Mouse (Mus musculus): ENCODE data around the gene Ppm1n. TPM values are rescaled to one million over a fixed set of nuclear protein-coding genes. Genes with fewer than 3 reads are reported as not detected.
A peak's percentile ranks its signal among the peaks of the same experiment; 100 is the strongest.

The Ppm1n gene
- total RNA-seq, 2 experiments from 2014 or later: not detected

DNA sequence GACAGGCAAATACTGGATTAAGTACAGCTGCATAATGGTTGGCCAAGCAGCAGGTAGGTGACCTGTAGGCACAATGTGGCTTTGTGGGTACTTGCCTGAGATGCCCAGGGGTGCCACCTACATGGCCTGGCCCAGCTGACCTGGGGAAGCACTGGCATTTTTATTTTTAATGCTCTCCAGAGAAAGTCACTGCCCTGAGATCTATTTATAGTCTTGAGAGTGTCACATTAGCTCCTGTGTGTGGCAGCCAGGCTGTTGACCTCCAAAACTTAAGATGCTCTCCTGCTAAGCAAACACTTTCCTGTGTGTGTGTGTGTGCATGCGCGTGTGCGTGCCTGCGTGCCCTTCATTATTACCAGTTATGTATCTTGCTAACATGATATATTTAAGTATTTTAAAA lies 41.5 kb downstream of the Ppm1n start:
- intact Hi-C loops (cut with DNase I): loop anchor here (2.0 kb wide), 1 partner anchor 38 kb away; no protein-coding TSS in a partner anchor
- H3K27ac ChIP-seq: no peak overlapping the region
- TF ChIP-seq CTCF (IDR thresholded peaks at IDR 0.05): no peak
- H3K4me3 ChIP-seq: no peak overlapping the region
- DNase-seq (ENCODE audit: extremely low spot score in 1 of 2, low spot score in 2 of 2): no peak

DNA sequence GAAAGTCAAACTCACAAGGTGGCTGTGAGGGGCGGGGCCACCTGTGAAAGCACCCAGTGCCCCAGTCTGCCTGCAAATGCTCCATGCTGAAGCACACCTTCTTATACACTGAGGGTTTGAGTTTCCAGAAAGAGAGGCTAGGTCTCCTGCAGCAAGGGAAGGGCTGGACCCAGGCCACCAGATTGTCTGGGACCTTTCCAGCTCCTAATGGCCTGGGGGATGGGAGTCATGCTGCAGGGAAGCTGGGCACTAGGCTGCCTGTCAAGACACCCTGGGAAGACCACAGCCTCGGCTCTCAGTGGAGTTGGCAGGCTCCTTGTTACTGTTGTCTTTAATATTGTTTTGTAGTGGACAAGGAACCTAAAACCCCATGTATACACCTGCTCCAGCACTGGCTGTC lies 43.5 kb downstream of the Ppm1n start:
- H3K4me3 ChIP-seq: no peak overlapping the region
- DNase-seq (ENCODE audit: extremely low spot score in 1 of 2, low spot score in 2 of 2): no peak
- no peak overlapping the region for H3K27ac ChIP-seq
- intact Hi-C loops (cut with DNase I): no loop called here
- TF ChIP-seq CTCF (IDR thresholded peaks at IDR 0.05): no peak

DNA sequence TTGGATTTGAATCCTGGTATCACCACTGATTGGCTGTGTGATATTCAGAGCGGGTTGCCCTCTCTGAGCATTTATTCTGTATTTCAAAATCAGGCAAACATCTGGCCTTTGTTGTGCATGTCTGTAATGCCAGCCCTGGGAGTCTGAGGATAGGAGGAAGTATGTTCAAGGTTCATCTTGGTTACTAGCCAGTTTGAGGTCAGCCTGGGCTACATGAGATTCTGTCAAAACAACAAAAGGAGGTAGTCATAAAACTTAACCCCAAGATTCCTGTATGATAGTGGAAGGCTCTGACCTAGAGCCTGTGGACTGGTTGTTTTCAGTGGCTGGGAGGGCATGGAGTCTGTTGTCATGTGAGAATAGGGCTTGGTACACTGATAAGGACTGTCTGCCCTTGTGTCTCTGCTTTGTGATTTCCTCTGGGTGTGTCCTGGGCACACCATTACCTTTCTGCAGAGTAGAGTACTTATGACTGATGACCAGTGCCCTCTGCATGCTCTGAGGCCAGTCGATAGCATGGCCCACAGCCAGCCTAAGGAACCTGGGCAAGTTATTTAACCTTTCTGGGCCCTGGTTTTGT lies 44.7 kb downstream of the Ppm1n start:
- no peak for DNase-seq (ENCODE audit: extremely low spot score in 1 of 2, low spot score in 2 of 2)
- no peak overlapping the region for H3K4me3 ChIP-seq
- no peak overlapping the region for H3K27ac ChIP-seq
- TF ChIP-seq CTCF (IDR thresholded peaks at IDR 0.05): no peak
- intact Hi-C loops (cut with DNase I): no loop called here

DNA sequence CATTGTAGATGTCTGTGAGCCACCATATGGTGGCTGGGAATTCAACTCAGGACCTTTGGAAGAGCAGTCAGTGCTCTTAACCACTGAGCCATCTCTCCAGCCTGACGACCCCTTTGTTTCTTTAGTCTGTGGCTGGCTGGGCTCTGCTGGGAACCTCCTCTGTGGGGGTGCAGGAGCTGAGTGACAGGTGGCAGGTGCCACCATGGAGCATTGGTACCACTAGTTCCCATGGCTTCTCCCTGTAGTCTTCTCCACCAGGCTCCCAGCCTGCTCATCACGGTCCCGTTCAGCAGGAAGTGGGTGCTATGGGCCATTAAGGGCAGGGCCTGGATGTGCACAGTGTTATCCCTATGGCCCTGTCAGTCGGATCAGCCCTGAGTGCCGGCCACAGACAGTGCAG lies 45.2 kb downstream of the Ppm1n start:
- no peak for DNase-seq (ENCODE audit: extremely low spot score in 1 of 2, low spot score in 2 of 2)
- no peak for TF ChIP-seq CTCF (IDR thresholded peaks at IDR 0.05)
- intact Hi-C loops (cut with DNase I): no loop called here
- Histone ChIP-seq H3K27ac (no peak overlapping the region), H3K4me3 (no peak overlapping the region)

DNA sequence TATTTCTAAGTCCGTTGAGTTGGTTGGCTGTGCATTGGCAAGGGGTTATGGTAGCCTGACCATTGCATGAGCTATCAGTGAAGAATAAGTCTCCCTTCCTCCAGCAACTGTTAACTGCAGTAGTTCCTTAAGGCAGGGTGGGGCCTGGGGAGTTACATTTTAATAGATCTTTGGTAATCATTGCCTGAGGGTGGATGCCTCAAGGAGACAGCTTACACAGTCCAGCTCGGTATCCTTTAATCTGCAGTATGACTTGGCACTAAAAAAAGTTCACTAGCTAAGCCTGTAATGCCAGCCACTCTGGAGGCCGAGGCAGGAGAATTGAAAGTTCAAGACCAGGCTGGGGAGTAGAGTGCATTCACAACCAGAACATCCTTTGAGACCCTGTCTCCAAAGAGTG lies 48.0 kb downstream of the Ppm1n start:
- intact Hi-C loops (cut with DNase I): no loop called here
- Histone ChIP-seq H3K4me3 (no peak overlapping the region), H3K27ac (no peak overlapping the region)
- DNase-seq (ENCODE audit: extremely low spot score in 1 of 2, low spot score in 2 of 2): no peak
- TF ChIP-seq CTCF (IDR thresholded peaks at IDR 0.05): no peak

DNA sequence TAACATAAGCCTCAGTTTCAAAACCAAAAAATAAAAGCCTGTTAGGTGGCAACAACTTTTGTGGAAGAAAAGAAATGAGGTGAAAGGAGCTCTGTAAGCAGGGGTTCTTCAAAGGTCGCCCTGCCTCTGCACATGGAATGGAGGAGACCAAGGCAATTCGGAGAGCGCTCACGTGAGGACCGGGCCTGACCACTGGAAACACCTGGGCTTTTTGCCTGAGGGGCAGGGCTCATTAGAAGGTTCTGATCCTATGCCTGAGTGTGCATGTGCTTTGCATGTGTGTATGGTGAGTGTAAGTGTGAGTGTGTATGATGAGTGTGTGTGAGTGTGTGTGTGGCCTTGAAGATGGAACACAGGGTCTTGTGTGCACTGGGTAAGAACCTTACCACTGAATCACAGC lies 49.0 kb downstream of the Ppm1n start:
- H3K4me3 ChIP-seq: no peak overlapping the region
- no peak for TF ChIP-seq CTCF (IDR thresholded peaks at IDR 0.05)
- intact Hi-C loops (cut with DNase I): no loop called here
- H3K27ac ChIP-seq: no peak overlapping the region
- no peak for DNase-seq (ENCODE audit: extremely low spot score in 1 of 2, low spot score in 2 of 2)

DNA sequence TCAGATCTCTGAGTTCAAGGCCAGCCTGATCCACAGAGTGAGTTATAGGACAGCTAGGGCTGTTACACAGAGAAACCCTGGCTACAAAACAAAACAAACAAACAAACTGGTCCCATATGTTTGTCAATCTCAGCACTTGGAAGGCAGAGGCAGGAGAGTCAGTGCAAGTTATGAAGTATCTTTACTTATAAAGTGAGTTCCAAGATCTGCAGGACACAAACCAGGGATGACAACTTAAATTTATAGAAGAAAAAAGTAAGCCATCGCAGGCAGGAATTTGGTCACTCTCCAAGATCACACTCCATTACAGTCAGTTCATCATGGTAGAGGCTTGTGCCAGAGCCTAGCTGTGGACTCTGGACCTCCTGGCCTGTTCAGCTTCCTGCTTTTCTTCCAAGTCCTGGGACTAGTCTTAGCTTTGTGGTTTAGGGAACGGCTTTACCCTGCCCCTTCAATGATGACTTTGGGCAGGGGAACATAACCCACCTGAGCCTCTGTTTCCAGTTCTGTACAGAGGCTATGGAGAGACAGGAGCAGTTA lies 49.8 kb downstream of the Ppm1n start:
- Histone ChIP-seq H3K4me3 (no peak overlapping the region), H3K27ac (no peak overlapping the region)
- TF ChIP-seq CTCF (IDR thresholded peaks at IDR 0.05): no peak
- no peak for DNase-seq (ENCODE audit: extremely low spot score in 1 of 2, low spot score in 2 of 2)
- intact Hi-C loops (cut with DNase I): no loop called here

DNA sequence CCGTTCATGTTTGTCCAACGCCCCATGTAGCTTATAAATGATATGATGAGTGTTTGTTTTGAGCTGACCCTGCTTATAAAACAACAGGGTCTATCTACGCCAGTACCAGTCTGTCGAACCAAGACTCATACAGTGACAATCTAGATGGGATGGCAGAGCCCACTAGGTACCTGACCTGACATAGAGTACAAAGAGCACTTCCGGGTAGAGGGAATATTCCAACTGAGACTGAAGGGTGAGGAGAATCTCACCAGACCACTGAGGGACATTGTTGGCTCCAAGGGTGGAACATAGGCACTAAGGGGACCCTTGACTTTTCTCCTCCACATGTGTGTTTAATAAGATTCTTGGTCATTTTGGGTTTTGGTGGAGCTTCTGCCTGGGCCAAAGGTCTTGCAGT lies 50.5 kb downstream of the Ppm1n start:
- peak overlapping the region; percentile 83 for H3K4me3 ChIP-seq
- intact Hi-C loops (cut with DNase I): no loop called here
- no peak for DNase-seq (ENCODE audit: extremely low spot score in 1 of 2, low spot score in 2 of 2)
- TF ChIP-seq CTCF (IDR thresholded peaks at IDR 0.05): no peak
- peak overlapping the region; percentile 100; the same call in 1 of the 2 replicates for H3K27ac ChIP-seq

DNA sequence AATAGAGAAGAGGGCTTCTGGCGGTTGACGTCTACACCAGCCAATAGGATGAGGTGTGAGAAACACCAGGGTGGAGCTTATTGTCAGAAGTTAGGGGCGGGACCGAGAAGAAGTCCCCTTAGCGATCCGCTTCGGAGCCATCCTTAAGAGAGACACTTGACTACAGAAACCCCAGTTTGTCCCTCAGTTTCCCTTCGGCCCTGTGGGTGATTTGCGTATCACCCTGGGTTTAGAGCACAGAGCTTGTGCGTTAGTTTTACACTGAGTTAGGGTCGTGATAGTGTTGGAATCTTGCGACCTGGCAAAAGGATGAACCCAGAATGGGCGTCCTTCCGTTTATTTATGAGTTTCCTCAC lies 51.1 kb downstream of the Ppm1n start:
- H3K27ac ChIP-seq: peak overlapping the region; percentile 100
- no peak for DNase-seq (ENCODE audit: extremely low spot score in 1 of 2, low spot score in 2 of 2)
- no peak for TF ChIP-seq CTCF (IDR thresholded peaks at IDR 0.05)
- intact Hi-C loops (cut with DNase I): no loop called here
- peak overlapping the region; percentile 83 for H3K4me3 ChIP-seq

DNA sequence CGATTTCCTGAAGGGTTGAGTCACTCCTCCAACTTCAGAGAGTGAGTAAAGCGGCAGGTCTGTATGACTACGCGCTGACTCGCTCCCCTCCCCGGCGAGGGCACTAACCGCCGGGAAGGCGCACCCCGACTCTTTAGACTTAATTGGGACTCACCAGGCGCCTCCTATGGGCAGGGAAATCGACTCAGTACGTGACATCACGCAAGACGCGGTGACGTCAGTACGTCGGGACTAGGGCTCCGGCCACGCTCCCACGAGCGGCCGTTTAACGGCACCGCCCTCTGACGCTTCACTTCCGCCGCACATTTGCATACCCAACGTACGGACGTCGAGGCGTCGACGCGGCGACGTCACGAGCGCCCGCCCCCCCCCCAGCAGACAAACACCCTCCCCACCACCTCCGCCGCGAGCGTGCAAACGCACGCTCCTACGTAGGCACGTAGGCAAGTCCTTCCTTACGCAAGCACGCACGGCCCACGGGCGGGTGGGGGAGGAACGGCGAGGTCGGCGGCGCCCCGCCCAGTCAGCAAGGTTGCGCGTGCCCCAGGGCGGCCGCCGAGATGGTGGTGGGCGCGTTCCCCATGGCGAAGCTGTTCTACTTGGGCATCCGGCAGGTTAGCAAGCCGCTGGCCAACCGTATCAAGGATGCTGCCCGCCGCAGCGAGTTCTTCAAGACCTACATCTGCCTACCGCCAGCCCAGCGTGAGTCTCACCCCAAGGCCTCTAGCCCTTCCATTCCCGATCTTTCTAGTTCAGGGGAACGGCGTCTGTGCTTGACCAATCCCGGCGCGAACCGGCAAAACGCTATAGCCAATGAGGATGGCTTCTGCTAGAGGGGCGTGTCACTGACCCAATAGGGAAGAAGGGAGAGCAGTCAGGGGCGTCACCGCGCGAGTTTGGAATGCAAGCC lies 51.7 kb downstream of the Ppm1n start, which contains the start of gene Opa3:
TSS of gene Opa3 (plus strand) at position 452 of the 910 bp plus-strand sequence.
- H3K4me3 ChIP-seq: peak within 1 kb of the TSS; percentile 83
- TF ChIP-seq CTCF (IDR thresholded peaks at IDR 0.05): peak; percentile 62
- H3K27ac ChIP-seq: peak within 1 kb of the TSS; percentile 100
- DNase-seq (ENCODE audit: extremely low spot score in 1 of 2, low spot score in 2 of 2): peak; percentile 100
- intact Hi-C loops (cut with DNase I): no loop called here

DNA sequence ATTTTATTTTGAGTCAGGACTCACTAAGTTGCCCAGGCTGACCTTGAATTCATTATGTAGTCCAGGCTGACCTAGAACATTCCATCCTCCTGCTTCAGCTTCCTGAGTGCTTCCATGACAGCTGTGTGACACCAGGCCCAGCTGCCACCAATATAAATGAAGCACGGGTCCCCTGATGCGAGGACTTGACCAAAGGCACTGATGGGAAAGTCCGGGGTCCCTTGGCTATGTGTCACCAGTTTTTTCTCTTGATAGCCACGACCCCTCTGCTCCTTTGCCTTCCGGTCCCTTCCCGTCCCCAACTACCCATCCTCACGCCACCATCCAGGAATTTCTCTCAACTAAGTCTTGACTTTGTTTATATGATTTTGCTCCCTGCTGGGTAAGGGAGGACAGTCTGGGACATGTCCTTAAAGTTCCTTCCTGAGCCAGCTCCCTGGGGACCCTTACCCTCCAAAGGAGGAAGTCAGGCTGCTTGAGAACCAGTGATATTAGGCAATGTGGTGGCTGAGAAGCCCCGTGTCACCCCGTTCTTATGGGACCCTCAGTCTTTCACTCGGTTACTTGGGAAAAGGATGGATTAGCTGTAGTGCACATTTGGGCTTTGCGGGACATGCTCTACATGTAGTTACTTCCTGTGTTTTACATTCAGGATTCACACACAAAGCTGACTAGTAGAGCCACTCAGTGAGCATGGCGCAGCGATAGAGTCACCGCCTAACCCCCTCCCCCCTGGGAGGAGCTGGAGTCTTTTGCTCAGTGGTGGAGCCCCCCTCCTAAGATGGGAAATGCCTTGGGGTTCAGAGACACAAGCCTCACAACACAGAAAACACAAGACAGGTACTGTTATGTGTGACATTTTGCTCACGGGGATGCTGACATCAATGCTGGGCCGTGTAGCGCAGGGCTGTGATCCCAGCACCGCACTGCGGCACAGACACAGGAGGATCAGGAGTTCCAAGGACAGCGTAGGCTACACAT lies 52.8 kb downstream of the Ppm1n start:
- intact Hi-C loops (cut with DNase I): no loop called here
- no peak for TF ChIP-seq CTCF (IDR thresholded peaks at IDR 0.05)
- DNase-seq (ENCODE audit: extremely low spot score in 1 of 2, low spot score in 2 of 2): peak; percentile 33 to 40
- peak overlapping the region; percentile 56 for H3K4me3 ChIP-seq
- H3K27ac ChIP-seq: peak overlapping the region; percentile 97

Other genes with a start within 250 kb of the Ppm1n start
- under 1 TPM; 0.27 to 0.30 TPM for gene Rsph6a, start 225.4 kb downstream of the Ppm1n start, total RNA-seq (2021)
- gene Dmwd, start 203.8 kb downstream of the Ppm1n start, total RNA-seq (2021): 100 to 1,000 TPM; 141 to 143 TPM
- gene Dmpk, start 196.2 kb downstream of the Ppm1n start, total RNA-seq (2021): 10 to 100 TPM; 35.2 to 50.4 TPM
- 1 to 10 TPM; 1.9 to 2.0 TPM for gene Six5, start 185.5 kb downstream of the Ppm1n start, total RNA-seq (2021)
- under 1 TPM; 0.21 to 0.27 TPM for gene Gm4969, start 161.7 kb downstream of the Ppm1n start, total RNA-seq (2021)
- 10 to 100 TPM; 13.4 to 14.3 TPM for gene Fbxo46, start 160.2 kb downstream of the Ppm1n start, total RNA-seq (2021)
- gene Qpctl, start 130.8 kb downstream of the Ppm1n start, total RNA-seq (2021): 10 to 100 TPM; 14.8 to 16.3 TPM
- gene Snrpd2, start 130.3 kb downstream of the Ppm1n start, total RNA-seq (2021): 10 to 100 TPM; 69.8 to 73.3 TPM
- 1 to 10 TPM; 1.8 to 1.9 TPM for gene Gipr, start 113.9 kb downstream of the Ppm1n start, total RNA-seq (2021)
- 100 to 1,000 TPM; 131 to 138 TPM for gene Eml2, start 103.6 kb downstream of the Ppm1n start, total RNA-seq (2021)
- gene Gpr4, start 67.5 kb downstream of the Ppm1n start, total RNA-seq (2021): 1 to 10 TPM; 2.4 to 3.8 TPM
- gene Opa3, start 51.7 kb downstream of the Ppm1n start, total RNA-seq (2021): 10 to 100 TPM; 42.7 to 46.8 TPM
- 10 to 100 TPM; 13.2 to 14.6 TPM for gene Vasp, start 8.2 kb downstream of the Ppm1n start, total RNA-seq (2021)
- gene Rtn2, start 2.6 kb upstream of the Ppm1n start, total RNA-seq (2021): 100 to 1,000 TPM; 110 to 122 TPM
- 10 to 100 TPM; 27.0 to 59.5 TPM for gene Fosb, start 30.0 kb upstream of the Ppm1n start, total RNA-seq (2021)
- 10 to 100 TPM; 48.9 to 51.8 TPM for gene Ercc1, start 64.7 kb upstream of the Ppm1n start, total RNA-seq (2021)
- 10 to 100 TPM; 17.0 to 17.8 TPM for gene Cd3eap, start 79.4 kb upstream of the Ppm1n start, total RNA-seq (2021)
- gene Ppp1r13l, start 79.7 kb upstream of the Ppm1n start, total RNA-seq (2021): 1 to 10 TPM; 7.7 to 7.8 TPM
- gene Ercc2, start 101.9 kb upstream of the Ppm1n start, total RNA-seq (2021): 10 to 100 TPM; 37.2 TPM
- 1 to 10 TPM; 2.4 to 4.1 TPM for gene Klc3, start 124.0 kb upstream of the Ppm1n start, total RNA-seq (2021)
- not detected for gene Ckm, start 124.7 kb upstream of the Ppm1n start, total RNA-seq (2021)
- gene Mark4, start 178.8 kb upstream of the Ppm1n start, total RNA-seq (2021): 10 to 100 TPM; 79.1 to 79.5 TPM
- gene Exoc3l2, start 183.3 kb upstream of the Ppm1n start, total RNA-seq (2021): under 1 TPM; 0.26 to 0.36 TPM
- gene Bloc1s3, start 228.3 kb upstream of the Ppm1n start, total RNA-seq (2021): 1 to 10 TPM; 6.7 to 7.9 TPM
- 10 to 100 TPM; 16.6 to 18.4 TPM for gene Trappc6a, start 228.3 kb upstream of the Ppm1n start, total RNA-seq (2021)
- gene Nkpd1, start 237.8 kb upstream of the Ppm1n start, total RNA-seq (2021): under 1 TPM; 0.44 to 0.84 TPM

All from left cerebral cortex, adult 2 months (tissue).